Mouse (Mus musculus) stomach, postnatal 0 days (tissue): ENCODE measurements around the gene Myo10.

Source experiments
- CTCF ChIP-seq: IDR thresholded peaks from 2 replicates; pipeline ENCODE4 v1.5.1; 2016; ENCODE audit warnings: antibody characterized with exemption, low read depth, mild to moderate bottlenecking, moderate library complexity
- EP300 ChIP-seq: optimal IDR thresholded peaks from 2 replicates; pipeline ENCODE3; 2016; ENCODE audit warnings: antibody characterized with exemption

DNA sequence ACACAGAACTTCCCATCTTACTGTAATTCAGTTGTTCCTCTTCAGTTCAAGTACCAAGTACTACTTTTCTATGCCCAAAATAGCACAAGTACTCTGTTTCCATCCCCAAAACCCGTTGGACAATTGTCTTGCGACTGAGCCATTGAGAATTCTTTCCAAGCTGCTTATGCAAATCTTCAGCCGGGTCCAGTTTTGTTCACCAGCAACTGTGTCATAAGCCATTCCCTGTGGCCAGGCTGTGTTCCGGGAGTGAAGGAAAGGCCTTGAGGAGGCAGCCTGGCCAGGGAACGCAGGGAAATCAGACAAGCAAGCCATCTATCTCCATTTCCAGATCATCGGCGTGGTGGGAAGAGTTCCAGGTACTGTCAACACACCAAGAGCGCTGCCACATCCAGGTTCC lies 34.4 kb upstream of the Myo10 start:
- TF ChIP-seq CTCF = no peak
- TF ChIP-seq EP300 = no peak
